Mouse (Mus musculus): ENCODE results near the gene Cdc42ep4. TPM values are rescaled to one million over a fixed set of nuclear protein-coding genes. Genes with fewer than 3 reads are reported as not detected.

Cdc42ep4 gene
- total and polyA plus RNA-seq, 3 experiments = 2.3 to 8.1 (median 3.4) TPM

- no peak for TF ChIP-seq NELFE (IDR thresholded peaks at IDR 0.05; ENCODE audit: low read depth, low read length)
- no peak for TF ChIP-seq SIN3A (IDR thresholded peaks at IDR 0.05; ENCODE audit: low read length)
- no peak for TF ChIP-seq ZKSCAN1 (IDR thresholded peaks at IDR 0.05; ENCODE audit: borderline replicate concordance, low read depth, low read length)
- no peak for TF ChIP-seq PAX5 (IDR thresholded peaks at IDR 0.05; ENCODE audit: low read length)
- no peak for TF ChIP-seq ETS1 (conservative IDR thresholded peaks at IDR 0.05; ENCODE audit: low read depth, low read length)
- TF ChIP-seq POLR2AphosphoS2 (IDR thresholded peaks at IDR 0.05; ENCODE audit: low read depth, low read length) = no peak
- TF ChIP-seq JUND (conservative IDR thresholded peaks at IDR 0.05; ENCODE audit: low read depth, low read length) = no peak
- TF ChIP-seq RCOR1 (conservative IDR thresholded peaks at IDR 0.05; ENCODE audit: low read depth, low read length) = no peak
- no peak for TF ChIP-seq CTCF (conservative IDR thresholded peaks at IDR 0.05 in 1 of 2, IDR thresholded peaks at IDR 0.05 in 1 of 2; ENCODE audit: low read depth in 2 of 2, low read length in 2 of 2)
- no peak for TF ChIP-seq CHD1 (IDR thresholded peaks at IDR 0.05; ENCODE audit: low read depth, low read length)
- TF ChIP-seq MAZ (IDR thresholded peaks at IDR 0.05; ENCODE audit: low read depth, low read length) = no peak
- no peak for TF ChIP-seq USF2 (conservative IDR thresholded peaks at IDR 0.05; ENCODE audit: low read depth, low read length)
- TF ChIP-seq USF1 (IDR thresholded peaks at IDR 0.05; ENCODE audit: low read depth, low read length) = no peak
- no peak for TF ChIP-seq SMC3 (IDR thresholded peaks at IDR 0.05; ENCODE audit: low read depth, low read length)
- no peak for TF ChIP-seq TBP (conservative IDR thresholded peaks at IDR 0.05; ENCODE audit: low read depth, low read length)
- TF ChIP-seq KAT2A (IDR thresholded peaks at IDR 0.05; ENCODE audit: insufficient replicate concordance, low read length) = no peak
- TF ChIP-seq ZNF384 (IDR thresholded peaks at IDR 0.05; ENCODE audit: low read depth, low read length) = no peak
- no peak overlapping the region for H3K4me2 ChIP-seq (ENCODE audit: insufficient read depth, low read depth, poor library complexity, severe bottlenecking)
- peaks cover 19% of the 10 kb centered on the region for H3K9me3 ChIP-seq (replicated peaks; ENCODE audit: low read length)
- dilution Hi-C loops (cut with MboI; ENCODE audit: extremely low pct_ligation_motif_present, extremely low pct_unique_long_range_greater_than_20kb, low sequenced_read_pairs) = no loop called here
- no peaks in the 10 kb centered on the region for H3K27me3 ChIP-seq (replicated peaks)
- DNase-seq (ENCODE audit: extremely low read depth) = no peak
- H3K4me1 ChIP-seq (ENCODE audit: control insufficient read depth in 1 of 2, insufficient read depth in 2 of 2) = peaks cover 3 to 9% of the 10 kb centered on the region in 2 experiments; a peak in 3 of 4 replicates
- H3K4me3 ChIP-seq (replicated peaks in 1 of 3; ENCODE audit: low read depth in 2 of 3, low read length in 2 of 3, poor library complexity in 1 of 3) = no peak overlapping the region
- H3K79me2 ChIP-seq (replicated peaks; ENCODE audit: control insufficient read depth, extremely low read depth, insufficient read depth, poor library complexity, severe bottlenecking) = no peaks in the 10 kb centered on the region
- in situ Hi-C loops (cut with MboI; ENCODE audit: low pct_ligation_motif_present, low pct_unique_long_range_greater_than_20kb, low sequenced_read_pairs) = no loop called here
- peaks cover 0 to 30% of the 10 kb centered on the region in 2 experiments for H3K36me3 ChIP-seq (replicated peaks in 1 of 2; ENCODE audit: control insufficient read depth in 1 of 2, insufficient read depth in 1 of 2, low read length in 1 of 2)
- no peak overlapping the region for H3K9ac ChIP-seq (ENCODE audit: insufficient read depth, low read depth)
- H3K27ac ChIP-seq (ENCODE audit: insufficient read depth, low read depth) = no peak overlapping the region
Measured at GRCm38 (mm10) chr11:113739213-113739612, 12.5 kb downstream of the Cdc42ep4 start.

GRCm38 (mm10) chr11:113737912-113738311 lies 13.8 kb downstream of the Cdc42ep4 start:
- H3K27me3 ChIP-seq (replicated peaks) = no peaks in the 10 kb centered on the region
- peaks cover 0 to 23% of the 10 kb centered on the region in 2 experiments for H3K36me3 ChIP-seq (replicated peaks in 1 of 2; ENCODE audit: control insufficient read depth in 1 of 2, insufficient read depth in 1 of 2, low read length in 1 of 2)
- H3K4me2 ChIP-seq (ENCODE audit: insufficient read depth, low read depth, poor library complexity, severe bottlenecking) = no peak overlapping the region
- H3K79me2 ChIP-seq (replicated peaks; ENCODE audit: control insufficient read depth, extremely low read depth, insufficient read depth, poor library complexity, severe bottlenecking) = no peaks in the 10 kb centered on the region
- TF ChIP-seq CTCF (conservative IDR thresholded peaks at IDR 0.05 in 1 of 2, IDR thresholded peaks at IDR 0.05 in 1 of 2; ENCODE audit: low read depth in 2 of 2, low read length in 2 of 2) (no peak), MEF2A (IDR thresholded peaks at IDR 0.05; ENCODE audit: borderline replicate concordance, low read depth, low read length) (no peak), MXI1 (IDR thresholded peaks at IDR 0.05; ENCODE audit: low read depth, low read length) (no peak), ELF1 (IDR thresholded peaks at IDR 0.05; ENCODE audit: low read depth, low read length) (no peak), JUND (conservative IDR thresholded peaks at IDR 0.05; ENCODE audit: low read depth, low read length) (no peak), NELFE (IDR thresholded peaks at IDR 0.05; ENCODE audit: low read depth, low read length) (no peak), CHD2 (IDR thresholded peaks at IDR 0.05; ENCODE audit: low read length) (no peak), USF1 (IDR thresholded peaks at IDR 0.05; ENCODE audit: low read depth, low read length) (no peak), ETS1 (conservative IDR thresholded peaks at IDR 0.05; ENCODE audit: low read depth, low read length) (no peak), POLR2A (IDR thresholded peaks at IDR 0.05; ENCODE audit: low read depth, low read length) (no peak), TBP (conservative IDR thresholded peaks at IDR 0.05; ENCODE audit: low read depth, low read length) (no peak), UBTF (IDR thresholded peaks at IDR 0.05; ENCODE audit: low read depth, low read length) (no peak), RAD21 (IDR thresholded peaks at IDR 0.05; ENCODE audit: low read depth, low read length) (no peak), PAX5 (IDR thresholded peaks at IDR 0.05; ENCODE audit: low read length) (no peak), RCOR1 (conservative IDR thresholded peaks at IDR 0.05; ENCODE audit: low read depth, low read length) (no peak)
- H3K4me3 ChIP-seq (replicated peaks in 1 of 3; ENCODE audit: low read depth in 2 of 3, low read length in 2 of 3, poor library complexity in 1 of 3) = no peak overlapping the region
- H3K9me3 ChIP-seq (replicated peaks; ENCODE audit: low read length) = peaks cover 14% of the 10 kb centered on the region
- peaks cover 3 to 22% of the 10 kb centered on the region in 2 experiments; a peak in 3 of 4 replicates for H3K4me1 ChIP-seq (ENCODE audit: control insufficient read depth in 1 of 2, insufficient read depth in 2 of 2)
- no peak for DNase-seq (ENCODE audit: extremely low read depth)
- no peak overlapping the region for H3K9ac ChIP-seq (ENCODE audit: insufficient read depth, low read depth)
- in situ Hi-C loops (cut with MboI; ENCODE audit: low pct_ligation_motif_present, low pct_unique_long_range_greater_than_20kb, low sequenced_read_pairs) (no loop called here), dilution Hi-C loops (cut with MboI; ENCODE audit: extremely low pct_ligation_motif_present, extremely low pct_unique_long_range_greater_than_20kb, low sequenced_read_pairs) (no loop called here)
- H3K27ac ChIP-seq (ENCODE audit: insufficient read depth, low read depth) = no peak overlapping the region
